Comparison of ENCODE assay signal across 8 mouse cellular contexts in the genomic region with DNA sequence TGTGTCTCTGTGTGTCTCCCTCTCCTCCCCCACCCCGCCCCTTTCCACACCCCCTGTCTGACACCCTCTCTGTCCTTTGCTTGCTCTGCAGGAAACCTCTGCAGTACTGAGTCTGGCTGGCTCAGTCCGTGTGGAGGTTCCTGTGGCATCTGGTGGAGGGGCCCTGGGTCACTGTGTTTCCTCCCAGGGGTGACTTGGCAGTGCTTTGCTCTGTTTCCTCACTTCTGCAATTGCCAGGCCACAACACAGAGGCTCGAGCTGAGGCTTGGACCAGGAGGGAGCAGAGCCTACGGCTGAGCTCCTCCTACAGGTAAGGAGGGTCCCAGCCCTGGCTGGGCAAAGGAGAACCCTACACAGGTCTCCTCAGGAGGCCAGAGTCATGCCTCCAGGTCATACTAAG. TPM values are rescaled to one million over a fixed set of nuclear protein-coding genes. Genes with fewer than 3 reads are reported as not detected.
DNase-seq lines count a peak whose midpoint lies in the region; ATAC-seq and TF ChIP-seq lines count a peak whose summit lies in the region.

A gene (plus strand): TSS at position 103 of the 400 bp plus-strand sequence.

- no peak within 1 kb of the TSS for H3K27ac ChIP-seq in heart, adult 2 months
- H3K27ac ChIP-seq in liver, embryonic 14.5 days = no peak within 1 kb of the TSS

- 31% methylated on average over 4 of the region's 4 CpGs for WGBS in heart, adult 2 months
- WGBS in liver, embryonic 14.5 days (ENCODE audit: insufficient replicate concordance) = 14% methylated on average over 4 of the region's 4 CpGs

- intact Hi-C loops in heart, adult 2 months (cut with DNase I) = no loop called here

- peak; percentile 22 to 34 for DNase-seq in cerebellum, postnatal 10 days
- no peak for DNase-seq in cerebellum, adult 9-10 months
- DNase-seq in A20 (ENCODE audit: low read depth, low spot score) = peak; percentile 36
- peak; percentile 48 to 73 for DNase-seq in heart, adult 2 months
- DNase-seq in liver, embryonic 14.5 days (ENCODE audit: low read depth in 3 of 3, low spot score in 3 of 3) = peak in 1 of 3 experiments; percentile 20
- DNase-seq in spleen, postnatal 4 days (ENCODE audit: low spot score in 2 of 2) = peak; percentile 64 to 79
- no peak for DNase-seq in embryo, embryonic 10 days (ENCODE audit: low spot score)

- H3K27me3 ChIP-seq in heart, adult 2 months (ENCODE audit: control insufficient read depth, insufficient read depth, low read length) = no peaks in the 10 kb centered on the region
- no peaks in the 10 kb centered on the region for H3K27me3 ChIP-seq in liver, embryonic 14.5 days (ENCODE audit: control insufficient read depth, insufficient read depth, low read length)

- H3K4me3 ChIP-seq in heart, adult 2 months = no peak within 1 kb of the TSS
- H3K4me3 ChIP-seq in liver, embryonic 14.5 days (ENCODE audit: insufficient read depth in 1 of 2, low read depth in 2 of 2, low read length in 2 of 2) = peak within 1 kb of the TSS in 1 of 2 experiments; percentile 12; a peak in 2 of 4 replicates

- TF ChIP-seq CTCF in heart, adult 2 months (IDR thresholded peaks at IDR 0.05) = no peak
- TF ChIP-seq CTCF in liver, embryonic 14.5 days (IDR thresholded peaks at IDR 0.05; ENCODE audit: low read depth) = 0 out of 2 replicates have a peak, but pooled peaks have one; percentile 4

- peak; percentile 55 for TF ChIP-seq POLR2A in heart, adult 2 months (IDR thresholded peaks at IDR 0.05; ENCODE audit: insufficient read depth, low read depth, low read length)

- no peaks in the 10 kb centered on the region for H3K36me3 ChIP-seq in heart, adult 2 months (ENCODE audit: control insufficient read depth, insufficient read depth, low read length)
- no peaks in the 10 kb centered on the region for H3K36me3 ChIP-seq in liver, embryonic 14.5 days (replicated peaks; ENCODE audit: control insufficient read depth, insufficient read depth, low read depth)

- H3K9me3 ChIP-seq in liver, embryonic 14.5 days (ENCODE audit: control insufficient read depth, low read length) = no peaks in the 10 kb centered on the region

- H3K4me1 ChIP-seq in heart, adult 2 months (ENCODE audit: control insufficient read depth, insufficient read depth, low read length) = no peaks in the 10 kb centered on the region
- H3K4me1 ChIP-seq in liver, embryonic 14.5 days (replicated peaks; ENCODE audit: control insufficient read depth in 2 of 2, insufficient read depth in 2 of 2, low read length in 1 of 2) = peaks cover 0 to 5% of the 10 kb centered on the region in 2 experiments; a peak in 1 of 4 replicates

- H3K9ac ChIP-seq in heart, adult 2 months (ENCODE audit: low read depth, low read length) = no peak within 1 kb of the TSS
- H3K9ac ChIP-seq in liver, embryonic 14.5 days (replicated peaks) = no peak within 1 kb of the TSS

- peak within 1 kb of the TSS; percentile 20; the same call in 1 of the 2 replicates for H3K4me2 ChIP-seq in liver, embryonic 14.5 days (ENCODE audit: low read depth)

- ATAC-seq in liver, embryonic 14.5 days (ENCODE audit: insufficient read depth) = peak; percentile 31; the same call in 1 of the 2 replicates
- no peak for ATAC-seq in erythroblast, adult 5-6 weeks (replicated peaks; ENCODE audit: low FRiP score, poor library complexity, severe bottlenecking)

- no peaks in the 10 kb centered on the region for H3K79me2 ChIP-seq in heart, adult 2 months (replicated peaks; ENCODE audit: control insufficient read depth, insufficient read depth, low read length)

- TF ChIP-seq EP300 in heart, adult 2 months (IDR thresholded peaks at IDR 0.05; ENCODE audit: insufficient read depth, low read depth, low read length) = no peak
- no peak for TF ChIP-seq EP300 in liver, embryonic 14.5 days (IDR thresholded peaks at IDR 0.05; ENCODE audit: low read depth)

RNA-seq across cellular contexts. Expression of the gene that starts here (rescaled TPM):
- total RNA-seq in heart, adult 2 months (2021) = 1 to 10 TPM; 1.7 to 1.8 TPM
- 3.1 and 4.4 TPM in 2 replicates for polyA plus RNA-seq in heart, adult 2 months (2012; rRNA removed)
- polyA plus RNA-seq in liver, embryonic 14.5 days (2012; rRNA removed) = 0.52 and 0.61 TPM in 2 replicates
- polyA plus RNA-seq in liver, embryonic 14.5 days (2014; fragmentation: Nextera tagmentation; extraction: Ambion mirVana) = 0.18 and 0.25 TPM in 2 replicates
- 3.1 and 9.0 TPM in 2 replicates for total RNA-seq in erythroblast, adult 5-6 weeks (2015; ENCODE audit: low replicate concordance)
- 6.6 and 7.7 TPM in 2 replicates for total RNA-seq in erythroblast, adult 5-6 weeks (2017; ENCODE audit: low replicate concordance)

Comparison
In these comparisons a context has a peak if more than half of its experiments do, and no peak if none do; other contexts are left out.
1. DNase-seq: peak in cerebellum, postnatal 10 days (2 of 2), A20 (single experiment), heart, adult 2 months (2 of 2) and spleen, postnatal 4 days (2 of 2); none in cerebellum, adult 9-10 months (single experiment) and embryo, embryonic 10 days (single experiment).
2. Peak in ATAC-seq and H3K4me2 ChIP-seq in liver, embryonic 14.5 days; RNA of the gene not detected or under 1 TPM.